Mouse (Mus musculus) CH12.LX (cell line): Measurements from ENCODE around the gene Olfr309. TPM values are rescaled to one million over a fixed set of nuclear protein-coding genes. Genes with fewer than 3 reads are reported as not detected.

Experiments used
- DNase-seq: peaks from one replicate; pipeline ENCODE4 v3.0.0-alpha.2; 2013; ENCODE audit errors: extremely low read depth
- H3K27ac ChIP-seq: 2 replicates; pipeline ENCODE4 v1.5.1; 2012; ENCODE audit warnings: low read depth, mild to moderate bottlenecking, control low read depth, moderate library complexity; ENCODE audit not compliant: insufficient read depth
- H3K27me3 ChIP-seq: replicated peaks from 2 replicates; pipeline ENCODE3; 2012; ENCODE audit warnings: inconsistent platforms
- H3K36me3 ChIP-seq, 2 experiments: replicated peaks in 1 of 2; 2 replicates each; pipeline versions ENCODE3 to v1.6.1; 2012; ENCODE audit warnings: inconsistent platforms in 1 of 2, low read length in 1 of 2, mild to moderate bottlenecking in 1 of 2, mixed read lengths in 1 of 2, moderate library complexity in 1 of 2; ENCODE audit not compliant: control insufficient read depth in 1 of 2, insufficient read depth in 1 of 2
- H3K4me1 ChIP-seq, 2 experiments: 2 replicates each; pipeline ENCODE4 v1.6.1; 2012; ENCODE audit warnings: inconsistent platforms in 1 of 2, moderate library complexity in 1 of 2; ENCODE audit not compliant: insufficient read depth in 2 of 2, control insufficient read depth in 1 of 2
- H3K4me2 ChIP-seq: 2 replicates; pipeline ENCODE4 v1.6.1; 2012; ENCODE audit warnings: low read depth, mild to moderate bottlenecking, control low read depth; ENCODE audit not compliant: poor library complexity, insufficient read depth, severe bottlenecking
- H3K4me3 ChIP-seq, 3 experiments: fragments of 150-350 bp in 1 of 3; sonication (generic) in 1 of 3; replicated peaks in 1 of 3; 2 replicates each; pipeline versions ENCODE3 to v1.5.1; 2011 to 2012; ENCODE audit warnings: low read depth in 2 of 3, low read length in 2 of 3, mild to moderate bottlenecking in 2 of 3, moderate library complexity in 2 of 3, control low read depth in 1 of 3, improper control_type of control experiment in 1 of 3, inconsistent platforms in 1 of 3, mixed read lengths in 1 of 3; ENCODE audit not compliant: poor library complexity in 1 of 3
- H3K79me2 ChIP-seq: replicated peaks from 2 replicates; pipeline ENCODE4 v1.6.1; 2012; ENCODE audit warnings: mild to moderate bottlenecking, moderate library complexity; ENCODE audit not compliant: control insufficient read depth, poor library complexity, insufficient read depth, severe bottlenecking; ENCODE audit errors: extremely low read depth
- H3K9ac ChIP-seq: 2 replicates; pipeline ENCODE4 v1.6.1; 2012; ENCODE audit warnings: low read depth, mild to moderate bottlenecking, control low read depth, moderate library complexity; ENCODE audit not compliant: insufficient read depth
- H3K9me3 ChIP-seq: replicated peaks from 2 replicates; pipeline ENCODE3; 2012; ENCODE audit warnings: low read length, inconsistent platforms, mixed read lengths
- CTCF ChIP-seq, 2 experiments: IDR thresholded peaks in 1 of 2; conservative IDR thresholded peaks in 1 of 2; 2 replicates each; pipeline ENCODE4 v1.5.1; 2011 to 2012; ENCODE audit warnings: low read depth in 2 of 2, low read length in 2 of 2, improper control_type of control experiment in 1 of 2, inconsistent platforms in 1 of 2, mild to moderate bottlenecking in 1 of 2, moderate library complexity in 1 of 2
- ELF1 ChIP-seq: IDR thresholded peaks from 2 replicates; pipeline ENCODE4 v1.6.1; 2014; ENCODE audit warnings: low read depth, mild to moderate bottlenecking, inconsistent platforms, low read length, improper control_type of control experiment
- EP300 ChIP-seq: IDR thresholded peaks from 2 replicates; pipeline ENCODE4 v1.6.1; 2011; ENCODE audit warnings: low read length, improper control_type of control experiment
- ETS1 ChIP-seq: conservative IDR thresholded peaks from 2 replicates; pipeline ENCODE4 v1.6.1; 2012; ENCODE audit warnings: low read depth, mild to moderate bottlenecking, inconsistent platforms, low read length, improper control_type of control experiment, moderate library complexity
- HCFC1 ChIP-seq: IDR thresholded peaks from 2 replicates; pipeline ENCODE4 v1.6.1; 2012; ENCODE audit warnings: low read depth, mild to moderate bottlenecking, inconsistent platforms, low read length, improper control_type of control experiment
- IRF4 ChIP-seq: IDR thresholded peaks from 2 replicates; pipeline ENCODE4 v1.6.1; 2014; ENCODE audit warnings: low read depth, mild to moderate bottlenecking, inconsistent platforms, low read length, improper control_type of control experiment
- JUN ChIP-seq: IDR thresholded peaks from 2 replicates; pipeline ENCODE4 v1.6.1; 2011; ENCODE audit warnings: low read depth, mild to moderate bottlenecking, low read length, improper control_type of control experiment, moderate library complexity; ENCODE audit not compliant: insufficient read depth
- MAX ChIP-seq: IDR thresholded peaks from 2 replicates; pipeline ENCODE4 v1.6.1; 2011; ENCODE audit warnings: low read length, improper control_type of control experiment
- MYC ChIP-seq: IDR thresholded peaks from 2 replicates; pipeline ENCODE4 v1.6.1; 2011; ENCODE audit warnings: low read depth, mild to moderate bottlenecking, improper control_type of control experiment, low read length
- NELFE ChIP-seq: IDR thresholded peaks from 2 replicates; pipeline ENCODE4 v1.6.1; 2011; ENCODE audit warnings: low read depth, low read length, improper control_type of control experiment
- PAX5 ChIP-seq: IDR thresholded peaks from 2 replicates; pipeline ENCODE4 v1.6.1; 2012; ENCODE audit warnings: low read length, inconsistent platforms, mixed read lengths
- POLR2AphosphoS2 ChIP-seq: IDR thresholded peaks from 2 replicates; pipeline ENCODE4 v1.6.1; 2011; ENCODE audit warnings: low read depth, low read length, improper control_type of control experiment
- SMC3 ChIP-seq: IDR thresholded peaks from 2 replicates; pipeline ENCODE4 v1.6.1; 2011; ENCODE audit warnings: low read depth, low read length, improper control_type of control experiment
- USF1 ChIP-seq: IDR thresholded peaks from 2 replicates; pipeline ENCODE4 v1.6.1; 2014; ENCODE audit warnings: low read depth, mild to moderate bottlenecking, inconsistent platforms, low read length, improper control_type of control experiment
- USF2 ChIP-seq: conservative IDR thresholded peaks from 2 replicates; pipeline ENCODE4 v1.6.1; 2011; ENCODE audit warnings: low read depth, low read length, improper control_type of control experiment
- ZC3H11A ChIP-seq: IDR thresholded peaks from 2 replicates; pipeline ENCODE4 v1.6.1; 2012; ENCODE audit warnings: low read depth, mild to moderate bottlenecking, inconsistent platforms, low read length, improper control_type of control experiment
- ZKSCAN1 ChIP-seq: IDR thresholded peaks from 2 replicates; pipeline ENCODE4 v1.6.1; 2012; ENCODE audit warnings: low read depth, inconsistent platforms, low read length, improper control_type of control experiment, borderline replicate concordance
- ZMIZ1 ChIP-seq: IDR thresholded peaks from 2 replicates; pipeline ENCODE4 v1.6.1; 2012; ENCODE audit warnings: low read depth, mild to moderate bottlenecking, inconsistent platforms, low read length, improper control_type of control experiment
- ZNF384 ChIP-seq: IDR thresholded peaks from 2 replicates; pipeline ENCODE4 v1.6.1; 2012; ENCODE audit warnings: low read depth, low read length, improper control_type of control experiment, inconsistent platforms
- dilution Hi-C: fragments of 300-500 bp; cut with MboI; formaldehyde crosslinking; loops from 2 replicates; pipeline ENCODE4 v1.14.3; 2020; ENCODE audit warnings: low sequenced_read_pairs; ENCODE audit not compliant: extremely low pct_unique_long_range_greater_than_20kb, extremely low pct_ligation_motif_present
- in situ Hi-C: fragments of 300-500 bp; cut with MboI; formaldehyde crosslinking; loops from 3 replicates; pipeline ENCODE4 v1.14.3; 2019; ENCODE audit warnings: low sequenced_read_pairs, low pct_ligation_motif_present, low pct_unique_long_range_greater_than_20kb, mixed read lengths
- polyA plus RNA-seq: library from polyadenylated mRNA; unstranded; fragments of >175 nt; gene quantifications from 2 replicates; pipeline ENCODE4 v1.2.1, GENCODE M21; 2012; ENCODE audit warnings: low read depth; ENCODE audit not compliant: insufficient read length
- total RNA-seq, 2 experiments: library from RNA; depleted of rRNA; stranded (reverse); fragments of 300-350 nt in 1 of 2; fragments of >200 nt in 1 of 2; gene quantifications; 2 replicates each; pipeline ENCODE4 v1.2.3; 2012 to 2014

The Olfr309 gene
- total and polyA plus RNA-seq, 3 experiments, result not detected

DNA sequence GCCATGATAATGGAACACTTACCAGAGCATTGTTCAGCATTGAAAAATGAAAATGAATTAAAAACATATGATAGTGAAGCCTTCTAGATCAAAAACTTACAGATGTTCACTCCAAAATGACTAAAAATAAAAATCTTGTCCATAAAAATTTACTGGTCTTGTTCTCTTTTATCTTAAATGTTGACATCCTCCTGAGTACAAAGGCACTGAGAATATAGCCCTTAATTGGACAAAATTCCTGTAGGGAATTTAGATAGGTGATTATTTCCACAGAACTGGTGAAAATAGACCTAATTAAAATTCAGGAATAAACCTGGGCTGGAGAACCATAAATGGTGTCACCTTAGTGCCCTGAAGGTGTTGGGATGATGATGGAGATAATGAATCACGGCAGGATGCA, 36.4 kb downstream of the Olfr309 start, which contains the start of gene Olfr310:
Olfr310 (minus strand) TSS at position 101 of the 400 bp plus-strand sequence.
- no peaks in the 10 kb centered on the region for H3K27me3 ChIP-seq
- in situ Hi-C loops (no loop called here), dilution Hi-C loops (no loop called here)
- H3K4me1 ChIP-seq, result no peaks in the 10 kb centered on the region
- no peak within 1 kb of the TSS for H3K4me3 ChIP-seq
- no peak within 1 kb of the TSS for H3K4me2 ChIP-seq
- H3K27ac ChIP-seq, result no peak within 1 kb of the TSS
- no peak for DNase-seq
- no peak within 1 kb of the TSS for H3K9ac ChIP-seq
- TF ChIP-seq ZC3H11A (no peak), ZKSCAN1 (no peak), IRF4 (no peak), HCFC1 (no peak), USF1 (no peak), SMC3 (no peak), MAX (no peak), ZMIZ1 (no peak), NELFE (no peak), ELF1 (no peak), ZNF384 (no peak), EP300 (no peak), PAX5 (no peak), JUN (no peak), MYC (no peak), ETS1 (no peak), USF2 (no peak), POLR2AphosphoS2 (no peak), CTCF (conservative IDR thresholded peaks at IDR 0.05 in 1 of 2, IDR thresholded peaks at IDR 0.05 in 1 of 2; ENCODE audit: low read depth in 2 of 2, low read length in 2 of 2) (no peak)
- TF ChIP-seq, all 38 proteins: peak for 0
- Histone ChIP-seq H3K79me2 (no peaks in the 10 kb centered on the region), H3K9me3 (peaks cover 20% of the 10 kb centered on the region), H3K36me3 (no peaks in the 10 kb centered on the region)

Other genes with a start within 250 kb of the Olfr309 start
- not detected in 2 replicates for gene Vmn2r75, start 141.9 kb downstream of the Olfr309 start, total RNA-seq (2012; rRNA removed)
- gene Vmn2r75, start 141.9 kb downstream of the Olfr309 start, total RNA-seq (2014; rRNA removed), result not detected in 2 replicates
- gene Vmn2r75, start 141.9 kb downstream of the Olfr309 start, polyA plus RNA-seq, result not detected in 2 replicates
- gene Vmn2r76, start 67.4 kb downstream of the Olfr309 start, total RNA-seq (2012; rRNA removed), result not detected in 2 replicates
- gene Vmn2r76, start 67.4 kb downstream of the Olfr309 start, total RNA-seq (2014; rRNA removed), result not detected in 2 replicates
- gene Vmn2r76, start 67.4 kb downstream of the Olfr309 start, polyA plus RNA-seq, result not detected in 2 replicates
- not detected in 2 replicates for gene Olfr310, start 36.5 kb downstream of the Olfr309 start, total RNA-seq (2012; rRNA removed)
- not detected in 2 replicates for gene Olfr310, start 36.5 kb downstream of the Olfr309 start, total RNA-seq (2014; rRNA removed)
- gene Olfr310, start 36.5 kb downstream of the Olfr309 start, polyA plus RNA-seq, result not detected in 2 replicates
- not detected in 2 replicates for gene Olfr308, start 11.9 kb upstream of the Olfr309 start, total RNA-seq (2012; rRNA removed)
- gene Olfr308, start 11.9 kb upstream of the Olfr309 start, total RNA-seq (2014; rRNA removed), result not detected in 2 replicates
- gene Olfr308, start 11.9 kb upstream of the Olfr309 start, polyA plus RNA-seq, result not detected in 2 replicates
- gene Olfr307, start 23.9 kb upstream of the Olfr309 start, total RNA-seq (2012; rRNA removed), result not detected in 2 replicates
- not detected in 2 replicates for gene Olfr307, start 23.9 kb upstream of the Olfr309 start, total RNA-seq (2014; rRNA removed)
- not detected in 2 replicates for gene Olfr307, start 23.9 kb upstream of the Olfr309 start, polyA plus RNA-seq
- gene Olfr305, start 53.2 kb upstream of the Olfr309 start, total RNA-seq (2012; rRNA removed), result not detected in 2 replicates
- gene Olfr305, start 53.2 kb upstream of the Olfr309 start, total RNA-seq (2014; rRNA removed), result not detected in 2 replicates
- not detected in 2 replicates for gene Olfr305, start 53.2 kb upstream of the Olfr309 start, polyA plus RNA-seq
- not detected in 2 replicates for gene Olfr304, start 73.0 kb upstream of the Olfr309 start, total RNA-seq (2012; rRNA removed)
- not detected in 2 replicates for gene Olfr304, start 73.0 kb upstream of the Olfr309 start, total RNA-seq (2014; rRNA removed)
- gene Olfr304, start 73.0 kb upstream of the Olfr309 start, polyA plus RNA-seq, result not detected in 2 replicates
- gene Olfr303, start 84.1 kb upstream of the Olfr309 start, total RNA-seq (2012; rRNA removed), result not detected in 2 replicates
- gene Olfr303, start 84.1 kb upstream of the Olfr309 start, total RNA-seq (2014; rRNA removed), result not detected in 2 replicates
- gene Olfr303, start 84.1 kb upstream of the Olfr309 start, polyA plus RNA-seq, result not detected in 2 replicates
- not detected in 2 replicates for gene Olfr301, start 90.1 kb upstream of the Olfr309 start, total RNA-seq (2012; rRNA removed)
- gene Olfr301, start 90.1 kb upstream of the Olfr309 start, total RNA-seq (2014; rRNA removed), result not detected in 2 replicates
- gene Olfr301, start 90.1 kb upstream of the Olfr309 start, polyA plus RNA-seq, result not detected in 2 replicates
- gene Olfr299, start 146.2 kb upstream of the Olfr309 start, total RNA-seq (2012; rRNA removed), result not detected in 2 replicates
- not detected in 2 replicates for gene Olfr299, start 146.2 kb upstream of the Olfr309 start, total RNA-seq (2014; rRNA removed)
- gene Olfr299, start 146.2 kb upstream of the Olfr309 start, polyA plus RNA-seq, result not detected in 2 replicates
- not detected in 2 replicates for gene Olfr298, start 178.8 kb upstream of the Olfr309 start, total RNA-seq (2012; rRNA removed)
- gene Olfr298, start 178.8 kb upstream of the Olfr309 start, total RNA-seq (2014; rRNA removed), result not detected in 2 replicates
- not detected in 2 replicates for gene Olfr298, start 178.8 kb upstream of the Olfr309 start, polyA plus RNA-seq
- gene Olfr297, start 206.3 kb upstream of the Olfr309 start, total RNA-seq (2012; rRNA removed), result not detected in 2 replicates
- not detected in 2 replicates for gene Olfr297, start 206.3 kb upstream of the Olfr309 start, total RNA-seq (2014; rRNA removed)
- gene Olfr297, start 206.3 kb upstream of the Olfr309 start, polyA plus RNA-seq, result not detected in 2 replicates